Mouse (Mus musculus): Measurements from ENCODE around the gene Klk7.

- no peak for TF ChIP-seq POLR2A (IDR thresholded peaks at IDR 0.05; ENCODE audit: borderline replicate concordance, low read depth, low read length)
- no peak for TF ChIP-seq CTCF (IDR thresholded peaks at IDR 0.05; ENCODE audit: low read depth, low read length)
Observed at GRCm38 (mm10) chr7:43860411-43860810, 49.3 kb downstream of the Klk7 start.

All from bone marrow macrophage, adult 2 months (primary cell).